Comparison of ENCODE assay signal across 12 mouse cellular contexts in genomic region chr1:57989052-57989600, GRCm38 (mm10). TPM values are rescaled to one million over a fixed set of nuclear protein-coding genes. Genes with fewer than 3 reads are reported as not detected.
DNase-seq lines count a peak whose midpoint lies in the region; ATAC-seq and TF ChIP-seq lines count a peak whose summit lies in the region.
"Had no signal": no experiment of that assay in that cellular context is flagged by ENCODE, and none has a peak within 500 bp of the region (broad histone marks: within the 10 kb centered on the region; RNA-seq: fewer than 3 reads in every experiment).

No protein-coding gene starts in this region.

- no peak for TF ChIP-seq CTCF in liver, postnatal 0 days (IDR thresholded peaks at IDR 0.05; ENCODE audit: low read depth)
- TF ChIP-seq CTCF in lung, postnatal 0 days (IDR thresholded peaks at IDR 0.05): no peak
- TF ChIP-seq CTCF in intestine, postnatal 0 days (IDR thresholded peaks at IDR 0.05; ENCODE audit: low read depth): no peak

- H3K36me3 ChIP-seq in liver, postnatal 0 days (replicated peaks; ENCODE audit: insufficient read depth, low read length): no peaks in the 10 kb centered on the region
- H3K36me3 ChIP-seq in liver, embryonic 12.5 days: no peaks in the 10 kb centered on the region
- H3K36me3 ChIP-seq in ES-E14 (ENCODE audit: control insufficient read depth, insufficient read depth, low read length, poor library complexity, severe bottlenecking): no peaks in the 10 kb centered on the region
- no peaks in the 10 kb centered on the region for H3K36me3 ChIP-seq in lung, postnatal 0 days (ENCODE audit: insufficient read depth, low read length)
- no peaks in the 10 kb centered on the region for H3K36me3 ChIP-seq in intestine, postnatal 0 days (ENCODE audit: control insufficient read depth, insufficient read depth)
- H3K36me3 ChIP-seq: embryonic facial prominence, embryonic 15.5 days; G1E had no signal

- no peak overlapping the region for H3K4me2 ChIP-seq in liver, postnatal 0 days (ENCODE audit: low read depth, low read length)
- no peak overlapping the region for H3K4me2 ChIP-seq in liver, embryonic 12.5 days
- H3K4me2 ChIP-seq in lung, postnatal 0 days (replicated peaks; ENCODE audit: low read depth, low read length): no peak overlapping the region
- H3K4me2 ChIP-seq in intestine, postnatal 0 days (replicated peaks; ENCODE audit: low read depth): no peak overlapping the region
- H3K4me2 ChIP-seq: embryonic facial prominence, embryonic 15.5 days had no signal

- in situ Hi-C loops in ES-E14 (cut with MboI; ENCODE audit: low sequenced_read_pairs in 2 of 2, unreplicated experiment in 2 of 2): no loop called here

- H3K4me1 ChIP-seq in liver, postnatal 0 days (ENCODE audit: insufficient read depth): no peaks in the 10 kb centered on the region
- H3K4me1 ChIP-seq in liver, embryonic 12.5 days: no peaks in the 10 kb centered on the region
- peaks cover 3 to 7% of the 10 kb centered on the region in 2 experiments; a peak in 3 of 4 replicates for H3K4me1 ChIP-seq in ES-E14 (ENCODE audit: control insufficient read depth in 2 of 2, insufficient read depth in 2 of 2, low read length in 2 of 2, poor library complexity in 1 of 2)
- no peaks in the 10 kb centered on the region for H3K4me1 ChIP-seq in lung, postnatal 0 days (ENCODE audit: insufficient read depth, low read depth, low read length)
- H3K4me1 ChIP-seq in intestine, postnatal 0 days (replicated peaks; ENCODE audit: control insufficient read depth, insufficient read depth, low read length): no peaks in the 10 kb centered on the region
- H3K4me1 ChIP-seq: embryonic facial prominence, embryonic 15.5 days had no signal

- no peak for TF ChIP-seq EP300 in liver, postnatal 0 days (IDR thresholded peaks at IDR 0.05; ENCODE audit: low read depth)
- 0 out of 2 replicates have a peak, but pooled peaks have one; percentile 22 for TF ChIP-seq EP300 in lung, postnatal 0 days (IDR thresholded peaks at IDR 0.05)

- no peaks in the 10 kb centered on the region for H3K27me3 ChIP-seq in liver, postnatal 0 days (ENCODE audit: insufficient read depth, low read length)
- no peaks in the 10 kb centered on the region for H3K27me3 ChIP-seq in liver, embryonic 12.5 days (replicated peaks)
- H3K27me3 ChIP-seq in lung, postnatal 0 days (replicated peaks; ENCODE audit: insufficient read depth, low read length): no peaks in the 10 kb centered on the region
- no peaks in the 10 kb centered on the region for H3K27me3 ChIP-seq in intestine, postnatal 0 days (replicated peaks; ENCODE audit: control insufficient read depth, insufficient read depth, low read length)
- H3K27me3 ChIP-seq: embryonic facial prominence, embryonic 15.5 days had no signal

- no peak overlapping the region for H3K4me3 ChIP-seq in liver, postnatal 0 days (ENCODE audit: low read depth, low read length)
- H3K4me3 ChIP-seq in liver, embryonic 12.5 days: no peak overlapping the region
- no peak overlapping the region for H3K4me3 ChIP-seq in ES-E14 (ENCODE audit: insufficient read depth in 1 of 2, low read depth in 1 of 2, low read length in 2 of 2, poor library complexity in 1 of 2, severe bottlenecking in 1 of 2)
- H3K4me3 ChIP-seq in lung, postnatal 0 days (ENCODE audit: low read depth, low read length): no peak overlapping the region
- no peak overlapping the region for H3K4me3 ChIP-seq in intestine, postnatal 0 days (ENCODE audit: low read depth, low read length)
- H3K4me3 ChIP-seq: embryonic facial prominence, embryonic 15.5 days had no signal

- ATAC-seq in liver, postnatal 0 days: 0 out of 2 replicates have a peak, but pooled peaks have one; percentile 25
- no peak for ATAC-seq in liver, embryonic 12.5 days
- peak; percentile 86 for ATAC-seq in lung, postnatal 0 days
- no peak for ATAC-seq in intestine, postnatal 0 days

- H3K27ac ChIP-seq in liver, postnatal 0 days (ENCODE audit: low read depth): no peak overlapping the region
- no peak overlapping the region for H3K27ac ChIP-seq in liver, embryonic 12.5 days
- peak overlapping the region; percentile 59 for H3K27ac ChIP-seq in ES-E14 (ENCODE audit: insufficient read depth, low read depth, low read length, poor library complexity, severe bottlenecking)
- H3K27ac ChIP-seq in lung, postnatal 0 days (ENCODE audit: low read length): peak overlapping the region; percentile 43
- no peak overlapping the region for H3K27ac ChIP-seq in intestine, postnatal 0 days (ENCODE audit: low read depth, low read length)
- H3K27ac ChIP-seq: embryonic facial prominence, embryonic 15.5 days had no signal

- H3K9me3 ChIP-seq in liver, postnatal 0 days (ENCODE audit: low read length): no peaks in the 10 kb centered on the region
- H3K9me3 ChIP-seq in liver, embryonic 12.5 days (replicated peaks): no peaks in the 10 kb centered on the region
- no peaks in the 10 kb centered on the region for H3K9me3 ChIP-seq in ES-E14 (ENCODE audit: control insufficient read depth, insufficient read depth, low read depth, low read length)
- no peaks in the 10 kb centered on the region for H3K9me3 ChIP-seq in lung, postnatal 0 days (ENCODE audit: low read length)
- H3K9me3 ChIP-seq in intestine, postnatal 0 days (ENCODE audit: control insufficient read depth): no peaks in the 10 kb centered on the region
- H3K9me3 ChIP-seq: embryonic facial prominence, embryonic 15.5 days; G1E had no signal

- 55% methylated on average over 6 of the region's 6 CpGs for WGBS in liver, postnatal 0 days (ENCODE audit: insufficient replicate concordance)
- 57% methylated on average over 6 of the region's 6 CpGs for WGBS in liver, embryonic 12.5 days (ENCODE audit: insufficient replicate concordance)
- 41% methylated on average over 6 of the region's 6 CpGs for WGBS in lung, postnatal 0 days
- 74% methylated on average over 6 of the region's 6 CpGs for WGBS in intestine, postnatal 0 days

- DNase-seq in liver, postnatal 0 days: no peak
- no peak for DNase-seq in ES-E14 (ENCODE audit: low read depth, low spot score)
- DNase-seq in gastrocnemius, postnatal 25 days: peak; percentile 18
- DNase-seq in lung, postnatal 0 days (ENCODE audit: low spot score): peak; percentile 73
- no peak for DNase-seq in left cerebral cortex, adult 18-20 months (ENCODE audit: low spot score in 2 of 2)
- DNase-seq in cerebellum, adult 9-11 months: no peak
- DNase-seq: kidney, postnatal 25 days; liver had no signal

- H3K9ac ChIP-seq in liver, postnatal 0 days (replicated peaks): no peak overlapping the region
- H3K9ac ChIP-seq in liver, embryonic 12.5 days: no peak overlapping the region
- 0 out of 2 replicates have a peak overlapping the region, but pooled peaks have one; percentile 31 for H3K9ac ChIP-seq in ES-E14 (ENCODE audit: insufficient read depth, low read depth, low read length, poor library complexity, severe bottlenecking)
- no peak overlapping the region for H3K9ac ChIP-seq in lung, postnatal 0 days (replicated peaks; ENCODE audit: low read depth)
- no peak overlapping the region for H3K9ac ChIP-seq in intestine, postnatal 0 days (ENCODE audit: low read depth, low read length)
- H3K9ac ChIP-seq: embryonic facial prominence, embryonic 15.5 days had no signal

TF ChIP-seq in ES-E14, 5 proteins besides CTCF, POLR2A, EP300 and RAD21:
- no peak for TF ChIP-seq ZC3H11A (IDR thresholded peaks at IDR 0.05; ENCODE audit: borderline replicate concordance, low read depth, low read length)
- no peak for TF ChIP-seq HCFC1 (IDR thresholded peaks at IDR 0.05; ENCODE audit: borderline replicate concordance, insufficient read depth, low read length)
- TF ChIP-seq ZNF384 (IDR thresholded peaks at IDR 0.05; ENCODE audit: low read depth, low read length): no peak
- TF ChIP-seq CHD2 (IDR thresholded peaks at IDR 0.05; ENCODE audit: low read depth, low read length): no peak
- no peak for TF ChIP-seq MAFK (IDR thresholded peaks at IDR 0.05; ENCODE audit: insufficient read depth, low read depth, low read length)

RNA-seq across cellular contexts. Expression of gene Sgo2a, which starts 6.6 kb away (rescaled TPM):
- polyA plus RNA-seq in liver, postnatal 0 days (2015; fragmentation: Nextera tagmentation; extraction: Ambion mirVana): 4.1 and 4.6 TPM in 2 replicates
- 12.4 and 12.9 TPM in 2 replicates for polyA plus RNA-seq in liver, embryonic 12.5 days (2016; fragmentation: Nextera tagmentation; extraction: Ambion mirVana)
- 29.6 and 30.5 TPM in 2 replicates for total RNA-seq in ES-E14 (2012; rRNA removed)
- total RNA-seq in gastrocnemius, postnatal 25 days (2021): under 1 TPM; 0.38 to 0.43 TPM
- polyA plus RNA-seq in lung, postnatal 0 days (2015; fragmentation: Nextera tagmentation; extraction: Ambion mirVana): 1.3 and 1.9 TPM in 2 replicates
- polyA plus RNA-seq in intestine, postnatal 0 days (2015; fragmentation: Nextera tagmentation; extraction: Ambion mirVana): 3.3 and 4.4 TPM in 2 replicates
- total RNA-seq in left cerebral cortex, adult 18-20 months (2021): under 1 TPM; 0.21 to 0.63 TPM

RNA-seq across cellular contexts. Expression of gene Kctd18, which starts 29.6 kb away (rescaled TPM):
- 3.6 and 3.7 TPM in 2 replicates for polyA plus RNA-seq in liver, postnatal 0 days (2015; fragmentation: Nextera tagmentation; extraction: Ambion mirVana)
- polyA plus RNA-seq in liver, embryonic 12.5 days (2016; fragmentation: Nextera tagmentation; extraction: Ambion mirVana): 5.7 and 5.9 TPM in 2 replicates
- 12.4 and 13.5 TPM in 2 replicates for total RNA-seq in ES-E14 (2012; rRNA removed)
- 1 to 10 TPM; 4.0 to 4.4 TPM for total RNA-seq in gastrocnemius, postnatal 25 days (2021)
- polyA plus RNA-seq in lung, postnatal 0 days (2015; fragmentation: Nextera tagmentation; extraction: Ambion mirVana): 12.9 and 13.6 TPM in 2 replicates
- 6.5 and 6.9 TPM in 2 replicates for polyA plus RNA-seq in intestine, postnatal 0 days (2015; fragmentation: Nextera tagmentation; extraction: Ambion mirVana)
- total RNA-seq in left cerebral cortex, adult 18-20 months (2021): 10 to 100 TPM; 14.4 to 17.6 TPM

RNA-seq across cellular contexts. Expression of gene Aox1, which starts 40.6 kb away (rescaled TPM):
- polyA plus RNA-seq in liver, postnatal 0 days (2015; fragmentation: Nextera tagmentation; extraction: Ambion mirVana): 0.33 and 0.42 TPM in 2 replicates
- 0.06 and 0.07 TPM in 2 replicates for polyA plus RNA-seq in liver, embryonic 12.5 days (2016; fragmentation: Nextera tagmentation; extraction: Ambion mirVana)
- total RNA-seq in ES-E14 (2012; rRNA removed): 0.74 and 1.0 TPM in 2 replicates
- 10 to 100 TPM in 1 of 2 experiments, 1 to 10 TPM in 1; 4.6 to 12.1 TPM for total RNA-seq in gastrocnemius, postnatal 25 days (2021)
- 1.8 and 2.4 TPM in 2 replicates for polyA plus RNA-seq in lung, postnatal 0 days (2015; fragmentation: Nextera tagmentation; extraction: Ambion mirVana)
- polyA plus RNA-seq in intestine, postnatal 0 days (2015; fragmentation: Nextera tagmentation; extraction: Ambion mirVana): 0.08 TPM in 2 replicates
- 1 to 10 TPM; 3.3 to 3.5 TPM for total RNA-seq in left cerebral cortex, adult 18-20 months (2021)
- polyA plus RNA-seq: G1E had no signal

Comparison
In these comparisons a context has a peak if more than half of its experiments do, and no peak if none do; other contexts are left out.
1. ATAC-seq: peak in liver, postnatal 0 days (single experiment) and lung, postnatal 0 days (single experiment); none in liver, embryonic 12.5 days (single experiment) and intestine, postnatal 0 days (single experiment).
2. DNase-seq: peak in gastrocnemius, postnatal 25 days (single experiment) and lung, postnatal 0 days (single experiment); none in liver, postnatal 0 days (single experiment), ES-E14 (single experiment), left cerebral cortex, adult 18-20 months (0 of 2) and cerebellum, adult 9-11 months (single experiment).
3. H3K27ac ChIP-seq: peak in ES-E14 (single experiment) and lung, postnatal 0 days (single experiment); none in liver, postnatal 0 days (single experiment), liver, embryonic 12.5 days (single experiment) and intestine, postnatal 0 days (single experiment).